Mouse (Mus musculus) c-Kit-negative CD71-positive TER-119-positive erythroid progenitor cells, embryonic 14.5 days (primary cell): Measurements from ENCODE around the gene Nlrp4e.
"Not testable (repeated sequence)": the region's sequence is repeated elsewhere in the genome, so short reads cannot be mapped to it uniquely, and the experiment has no call there.

ENCODE experiments used
- DNase-seq: peaks from one replicate; pipeline ENCODE4 v3.0.0-alpha.2; 2013; ENCODE audit warnings: low read depth, low spot score

The Nlrp4e gene

DNA sequence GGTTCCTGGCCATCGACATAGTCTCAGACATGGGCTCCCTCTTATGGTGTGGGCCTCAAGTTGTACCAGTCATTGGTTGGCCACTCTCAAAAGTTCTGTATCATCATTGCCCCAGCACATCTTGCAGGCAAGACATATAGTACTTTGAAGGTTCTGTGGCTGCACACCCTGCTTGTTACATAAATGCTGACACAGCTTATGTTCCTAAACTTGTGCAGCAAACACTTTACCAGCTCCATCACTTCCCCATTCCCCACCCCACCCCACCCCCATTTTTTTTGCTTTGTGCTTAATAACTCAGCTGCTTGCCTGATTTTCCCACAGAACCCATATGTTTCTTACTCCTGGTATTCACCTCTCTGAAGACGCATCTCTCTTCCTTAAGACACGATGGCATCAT lies at the start of gene Nlrp4e:
TSS of gene Nlrp4e (plus strand) at position 301 of the 400 bp plus-strand sequence.
- DNase-seq: not testable (repeated sequence)

DNA sequence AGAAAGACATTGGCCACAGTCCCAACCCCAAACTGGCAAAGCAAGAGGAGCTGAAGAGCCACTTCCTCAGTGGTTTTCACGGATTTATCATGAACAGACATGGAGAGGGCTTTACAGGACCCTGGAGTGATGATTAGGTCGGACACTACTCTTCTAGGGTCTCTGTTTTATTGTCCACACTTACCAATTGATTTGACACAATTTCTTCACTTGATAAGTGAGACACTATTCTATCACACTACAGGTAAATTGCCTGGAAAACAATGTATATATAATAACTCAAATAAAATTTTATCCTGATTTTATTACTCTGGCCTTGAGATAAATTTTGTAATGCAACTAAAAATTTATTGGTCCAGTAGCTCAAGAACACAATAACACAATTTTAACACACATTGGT lies 49.4 kb upstream of the Nlrp4e start, which contains the start of gene Vmn1r166:
TSS of gene Vmn1r166 (minus strand) at position 101 of the 400 bp plus-strand sequence.
- DNase-seq: not testable (repeated sequence)

DNA sequence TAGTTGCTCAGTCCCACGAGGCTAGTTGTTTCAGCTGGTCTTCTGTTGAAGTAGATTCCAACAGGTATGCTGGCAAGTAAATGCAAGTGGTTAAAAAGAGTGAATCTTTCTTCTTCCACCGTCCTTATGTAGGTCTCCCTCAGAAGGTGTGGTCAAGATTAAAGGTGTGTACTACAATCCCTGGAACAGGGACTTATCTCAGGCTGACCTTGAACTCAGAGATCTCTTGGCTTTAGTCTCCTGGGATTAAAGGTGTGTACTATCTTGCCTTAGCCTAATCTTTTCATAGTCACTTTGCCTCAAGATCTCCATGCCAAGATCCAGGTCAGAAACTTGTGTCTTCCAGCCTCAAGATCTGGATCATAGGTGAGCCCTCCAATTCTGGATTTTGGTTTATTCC lies 22.2 kb upstream of the Nlrp4e start, which contains the start of gene Gm6902:
TSS of gene Gm6902 (minus strand) at position 101 of the 400 bp plus-strand sequence.
- not testable (repeated sequence) for DNase-seq

DNA sequence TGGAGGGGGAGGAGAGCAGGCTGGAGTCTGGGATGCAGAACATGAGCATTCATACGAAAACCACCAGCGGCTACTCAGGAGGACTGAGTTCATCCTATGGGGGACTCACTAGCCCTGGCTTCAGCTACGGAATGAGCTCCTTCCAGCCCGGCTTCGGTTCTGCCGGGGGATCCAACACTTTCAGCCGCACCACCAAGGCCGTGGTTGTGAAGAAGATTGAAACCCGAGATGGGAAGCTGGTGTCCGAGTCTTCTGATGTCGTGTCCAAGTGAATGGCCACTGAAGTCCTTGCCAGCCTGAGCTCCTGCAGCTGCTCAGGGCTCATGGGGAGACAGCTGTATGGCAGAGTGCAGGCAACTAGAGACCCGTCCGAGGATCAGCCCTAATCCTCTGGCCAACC lies 57.3 kb downstream of the Nlrp4e start:
- not testable (repeated sequence) for DNase-seq

DNA sequence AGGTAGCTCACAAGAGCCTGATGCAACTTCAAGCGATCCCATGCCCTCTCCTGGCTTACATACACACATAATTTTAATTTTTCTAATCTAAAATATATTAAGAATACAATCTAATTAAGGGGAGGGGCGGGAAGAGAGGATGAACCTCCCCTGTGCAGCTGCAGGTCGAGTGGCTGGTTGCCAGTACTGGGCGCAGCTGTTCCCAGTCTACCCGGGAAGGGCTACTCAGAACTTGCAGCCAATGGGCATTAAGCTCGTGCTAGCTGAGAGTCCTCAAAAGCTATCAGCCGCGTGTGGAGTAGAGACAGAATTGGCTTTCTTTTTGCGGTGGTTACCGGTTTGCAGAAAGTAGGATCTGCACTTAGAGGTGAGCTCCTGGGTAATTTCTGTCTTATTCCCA lies 84.6 kb downstream of the Nlrp4e start, which contains the start of gene Nlrp5:
TSS of gene Nlrp5 (plus strand) at position 301 of the 400 bp plus-strand sequence.
- DNase-seq: no peak
